Mouse (Mus musculus): ENCODE results near the gene Accsl.

DNA sequence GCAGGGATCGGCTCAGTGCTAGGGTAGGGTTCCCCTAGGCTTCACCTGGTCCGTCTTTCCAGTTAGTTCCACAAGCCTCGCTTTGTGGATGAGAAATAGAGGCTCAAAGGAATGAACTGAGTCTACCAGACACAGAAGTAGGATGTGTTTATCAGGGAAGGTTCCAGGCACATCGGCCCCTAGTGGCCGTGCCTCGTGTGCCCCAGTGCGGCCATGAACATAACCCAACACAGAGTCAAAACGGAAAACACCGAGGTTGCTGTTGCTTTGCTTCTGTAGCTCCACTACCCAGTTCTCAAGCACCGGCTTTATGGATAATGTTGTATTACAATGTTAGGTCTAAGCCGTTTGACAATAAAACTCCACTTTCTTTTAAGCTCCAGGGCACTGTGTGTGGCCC, 391 bp downstream of the Accsl start:
- no peak for TF ChIP-seq CTCF (IDR thresholded peaks at IDR 0.05; ENCODE audit: borderline replicate concordance, extremely low read depth, insufficient read depth, insufficient read length)
- TF ChIP-seq POLR2A (IDR thresholded peaks at IDR 0.05; ENCODE audit: borderline replicate concordance, extremely low read depth, insufficient read depth, insufficient read length, poor library complexity, severe bottlenecking) = no peak

Data from brain, embryonic 14.5 days (tissue).